ENCODE assay signal across 13 mouse cellular contexts in genomic region chr6:115044709-115045108, GRCm38 (mm10). TPM values are rescaled to one million over a fixed set of nuclear protein-coding genes. Genes with fewer than 3 reads are reported as not detected.
DNase-seq lines count a peak whose midpoint lies in the region; ATAC-seq lines count a peak whose summit lies in the region.
"Had no signal": no experiment of that assay in that cellular context is flagged by ENCODE, and none has a peak within 500 bp of the region (broad histone marks: within the 10 kb centered on the region; RNA-seq: fewer than 3 reads in every experiment).

No protein-coding gene starts in this region.

- no peak overlapping the region for H3K4me3 ChIP-seq in hindbrain, embryonic 11.5 days (ENCODE audit: low read depth, low read length)
- H3K4me3 ChIP-seq in hindbrain, embryonic 13.5 days = no peak overlapping the region
- H3K4me3 ChIP-seq: heart, embryonic 13.5 days; limb, embryonic 12.5 days; midbrain, embryonic 13.5 days had no signal

- no peak overlapping the region for H3K27ac ChIP-seq in hindbrain, embryonic 11.5 days (ENCODE audit: low read depth, low read length)
- no peak overlapping the region for H3K27ac ChIP-seq in hindbrain, embryonic 13.5 days
- H3K27ac ChIP-seq: heart, embryonic 13.5 days; limb, embryonic 12.5 days; midbrain, embryonic 13.5 days had no signal

- H3K4me1 ChIP-seq in hindbrain, embryonic 11.5 days (replicated peaks; ENCODE audit: control insufficient read depth, insufficient read depth, low read length) = no peaks in the 10 kb centered on the region
- H3K4me1 ChIP-seq in hindbrain, embryonic 13.5 days (replicated peaks) = 0 out of 2 replicates have a peak, but pooled peaks cover 9% of the 10 kb centered on the region

- no peaks in the 10 kb centered on the region for H3K9me3 ChIP-seq in hindbrain, embryonic 11.5 days (ENCODE audit: control insufficient read depth, low read length)
- no peaks in the 10 kb centered on the region; the same call in 1 of the 2 replicates for H3K9me3 ChIP-seq in hindbrain, embryonic 13.5 days
- H3K9me3 ChIP-seq: heart, embryonic 13.5 days; limb, embryonic 12.5 days; midbrain, embryonic 13.5 days had no signal

- H3K36me3 ChIP-seq in hindbrain, embryonic 11.5 days (ENCODE audit: control insufficient read depth, insufficient read depth, low read length) = no peaks in the 10 kb centered on the region
- no peaks in the 10 kb centered on the region for H3K36me3 ChIP-seq in hindbrain, embryonic 13.5 days
- no peaks in the 10 kb centered on the region for H3K36me3 ChIP-seq in splenic B cell, adult 2 months (ENCODE audit: control insufficient read depth, insufficient read depth, low read length, poor library complexity, severe bottlenecking)
- H3K36me3 ChIP-seq: heart, embryonic 13.5 days; limb, embryonic 12.5 days; midbrain, embryonic 13.5 days had no signal

- no peak overlapping the region for H3K9ac ChIP-seq in hindbrain, embryonic 11.5 days (ENCODE audit: low read depth, low read length)
- H3K9ac ChIP-seq in hindbrain, embryonic 13.5 days = no peak overlapping the region
- H3K9ac ChIP-seq: heart, embryonic 13.5 days; limb, embryonic 12.5 days had no signal

- ATAC-seq in hindbrain, embryonic 11.5 days (ENCODE audit: low FRiP score) = no peak
- ATAC-seq in hindbrain, embryonic 13.5 days (ENCODE audit: low FRiP score) = no peak
- ATAC-seq: midbrain, embryonic 13.5 days had no signal

- WGBS in hindbrain, embryonic 11.5 days = 47% methylated on average over 1 of the region's 1 CpGs
- 71% methylated on average over 1 of the region's 1 CpGs for WGBS in hindbrain, embryonic 13.5 days

- DNase-seq in hindbrain, embryonic 11.5 days (ENCODE audit: low spot score) = peak; percentile 17
- DNase-seq in thymus, postnatal 0 days (ENCODE audit: low spot score) = peak; percentile 20
- DNase-seq in thymus, postnatal 36 days = no peak
- peak; percentile 73 for DNase-seq in brain, adult 2 months (ENCODE audit: low read depth, low spot score)
- peak; percentile 33 for DNase-seq in splenic B cell, adult 2 months (ENCODE audit: low read depth, low spot score)
- DNase-seq in cerebellum, adult 9-10 months = no peak
- DNase-seq in left cerebral cortex, adult 9 months (ENCODE audit: low spot score in 2 of 2) = no peak
- DNase-seq: kidney, postnatal 25 days; thymus, adult 18-20 months had no signal

- no peaks in the 10 kb centered on the region for H3K27me3 ChIP-seq in hindbrain, embryonic 11.5 days (ENCODE audit: control insufficient read depth, insufficient read depth, low read length)
- no peaks in the 10 kb centered on the region for H3K27me3 ChIP-seq in hindbrain, embryonic 13.5 days
- no peaks in the 10 kb centered on the region for H3K27me3 ChIP-seq in splenic B cell, adult 2 months (ENCODE audit: control insufficient read depth, insufficient read depth, low read length, poor library complexity, severe bottlenecking)
- H3K27me3 ChIP-seq: heart, embryonic 13.5 days; limb, embryonic 12.5 days; midbrain, embryonic 13.5 days had no signal

- H3K4me2 ChIP-seq in hindbrain, embryonic 11.5 days (replicated peaks; ENCODE audit: low read depth, low read length) = no peak overlapping the region
- H3K4me2 ChIP-seq in hindbrain, embryonic 13.5 days = no peak overlapping the region
- H3K4me2 ChIP-seq: heart, embryonic 13.5 days; limb, embryonic 12.5 days; midbrain, embryonic 13.5 days had no signal

RNA-seq across cellular contexts. Expression of gene Tamm41, which starts 7.0 kb away (rescaled TPM):
- 65.5 and 66.6 TPM in 2 replicates for polyA plus RNA-seq in hindbrain, embryonic 11.5 days (2014; fragmentation: Nextera tagmentation; extraction: Ambion mirVana)
- 49.6 and 50.8 TPM in 2 replicates for polyA plus RNA-seq in hindbrain, embryonic 13.5 days (2015; fragmentation: Nextera tagmentation; extraction: Ambion mirVana)
- polyA plus RNA-seq in thymus, postnatal 0 days (2015; fragmentation: Nextera tagmentation; extraction: Ambion mirVana) = 58.2 and 58.8 TPM in 2 replicates

Comparison
In these comparisons a context has a peak if more than half of its experiments do, and no peak if none do; other contexts are left out.
1. DNase-seq: peak in hindbrain, embryonic 11.5 days (single experiment), thymus, postnatal 0 days (single experiment), brain, adult 2 months (single experiment) and splenic B cell, adult 2 months (single experiment); none in thymus, postnatal 36 days (0 of 2), cerebellum, adult 9-10 months (single experiment) and left cerebral cortex, adult 9 months (0 of 2).